Mouse (Mus musculus) lung, embryonic 14.5 days (tissue): ENCODE data around the gene Gabarap. TPM values are rescaled to one million over a fixed set of nuclear protein-coding genes. Genes with fewer than 3 reads are reported as not detected.
A peak's percentile ranks its signal among the peaks of the same experiment; 100 is the strongest.

ENCODE experiments used
- ATAC-seq: fragments of 200-750 bp; cut with Nextera tagmentation; 2 replicates; pipeline ENCODE4 v1.8.0; 2017; ENCODE audit warnings: mild to moderate bottlenecking, moderate TSS enrichment, moderate library complexity; ENCODE audit not compliant: insufficient read depth
- DNase-seq: peaks from one replicate; pipeline ENCODE4 v3.0.0-alpha.2; 2015
- H3K27ac ChIP-seq: fragments of 300-500 bp; sonication (generic); 2 replicates; pipeline ENCODE4 v1.5.1; 2014; ENCODE audit warnings: low read depth, mild to moderate bottlenecking, moderate library complexity
- H3K27me3 ChIP-seq: fragments of 300-500 bp; sonication (generic); 2 replicates; pipeline ENCODE4 v1.6.1; 2014; ENCODE audit warnings: low read length, control low read depth; ENCODE audit not compliant: insufficient read depth
- H3K36me3 ChIP-seq: fragments of 300-500 bp; sonication (generic); 2 replicates; pipeline ENCODE4 v1.6.1; 2014; ENCODE audit warnings: control low read depth; ENCODE audit not compliant: insufficient read depth
- H3K4me1 ChIP-seq: fragments of 300-500 bp; sonication (generic); 2 replicates; pipeline ENCODE4 v1.6.1; 2014; ENCODE audit warnings: antibody characterized with exemption, control low read depth; ENCODE audit not compliant: insufficient read depth
- H3K4me2 ChIP-seq: fragments of 300-500 bp; sonication (generic); 2 replicates; pipeline ENCODE4 v1.6.1; 2014; ENCODE audit warnings: mild to moderate bottlenecking
- H3K4me3 ChIP-seq: fragments of 300-500 bp; sonication (generic); 2 replicates; pipeline ENCODE4 v1.5.1; 2014; ENCODE audit warnings: low read depth, low read length
- H3K9ac ChIP-seq: fragments of 300-500 bp; sonication (generic); 2 replicates; pipeline ENCODE4 v1.6.1; 2014
- H3K9me3 ChIP-seq: fragments of 300-500 bp; sonication (generic); 2 replicates; pipeline ENCODE4 v1.6.1; 2016; ENCODE audit warnings: low read depth, low read length, control low read depth
- CTCF ChIP-seq: IDR thresholded peaks from 2 replicates; pipeline ENCODE4 v1.5.1; 2016; ENCODE audit warnings: antibody characterized with exemption, low read depth
- WGBS: fragments of 180-500 bp; shearing (Covaris S2); extraction: QIAGEN DNeasy Blood & Tissue Kit; methylation state at CpG from one replicate; pipeline ENCODE4 v1.1.7; 2014; 5-methylcytosine and 5-hydroxymethylcytosine counted together
- polyA plus RNA-seq: library from polyadenylated mRNA; unstranded; fragments of >200 nt; fragmentation: Nextera tagmentation; extraction: Ambion mirVana; gene quantifications from 2 replicates; pipeline ENCODE4 v1.2.1, GENCODE M21; 2014

Gabarap gene
- polyA plus RNA-seq, 1 experiment from 2014 or later = 444 TPM

GRCm38 (mm10) chr11:70000396-70000898, 9.5 kb downstream of the Gabarap start, which contains the start of gene Dvl2:
Gene Dvl2, plus strand, starts transcription at chr11:70000595.
- Histone ChIP-seq H3K9me3 (no peaks in the 10 kb centered on the region), H3K36me3 (peaks cover 32% of the 10 kb centered on the region), H3K4me1 (peaks cover 18% of the 10 kb centered on the region)

DNA sequence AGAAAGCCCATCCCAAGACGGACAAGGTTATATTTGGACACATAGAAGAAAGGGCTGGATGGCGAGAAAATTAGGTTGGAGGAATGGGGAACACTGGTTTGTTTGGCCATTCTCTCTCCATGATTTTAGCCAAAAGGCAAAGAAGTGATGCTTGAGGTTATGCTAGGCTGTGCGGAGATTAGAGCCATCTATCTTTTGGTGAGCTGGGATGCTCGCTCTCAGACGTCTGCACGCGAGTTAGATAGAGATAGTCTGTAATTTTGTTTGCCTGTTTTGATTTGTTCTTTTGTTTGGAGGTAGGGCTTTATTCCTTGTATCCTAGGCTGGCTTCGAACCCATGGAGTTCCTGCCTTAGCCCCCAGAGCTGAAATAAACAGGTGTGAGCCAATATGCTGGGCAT, 10.2 kb downstream of the Gabarap start:
- no peak for ATAC-seq

More at GRCm38 (mm10) chr11:70000396-70000898, 9.5 kb downstream of the Gabarap start, which contains the start of gene Dvl2:
- Histone ChIP-seq H3K27ac (peak within 1 kb of the TSS; percentile 90), H3K27me3 (no peaks in the 10 kb centered on the region), H3K4me3 (peak within 1 kb of the TSS; percentile 67), H3K9ac (peak within 1 kb of the TSS; percentile 67), H3K4me2 (peak within 1 kb of the TSS; percentile 76)
- no peak for TF ChIP-seq CTCF
- WGBS = under 1% methylated on average over 48 of the region's 48 CpGs
- DNase-seq = peak; percentile 97
- peak; percentile 55 for ATAC-seq

GRCm38 (mm10) chr11:70001865-70002264, 10.9 kb downstream of the Gabarap start:
- Histone ChIP-seq H3K36me3 (peaks cover 46% of the 10 kb centered on the region), H3K4me2 (peak overlapping the region; percentile 76), H3K27me3 (no peaks in the 10 kb centered on the region), H3K9ac (0 out of 2 replicates have a peak overlapping the region, but pooled peaks have one; percentile 67), H3K9me3 (no peaks in the 10 kb centered on the region), H3K27ac (no peak overlapping the region), H3K4me1 (peaks cover 18% of the 10 kb centered on the region), H3K4me3 (peak overlapping the region; percentile 67)
- peak; percentile 76 for DNase-seq
- peak; percentile 71 for TF ChIP-seq CTCF
- ATAC-seq = no peak

More for the DNA sequence above, 10.2 kb downstream of the Gabarap start:
- no peaks in the 10 kb centered on the region for H3K9me3 ChIP-seq
- TF ChIP-seq CTCF = no peak
- peak overlapping the region; percentile 67 for H3K4me3 ChIP-seq
- peaks cover 39% of the 10 kb centered on the region for H3K36me3 ChIP-seq
- H3K4me1 ChIP-seq = peaks cover 18% of the 10 kb centered on the region
- no peak for DNase-seq
- H3K9ac ChIP-seq = peak overlapping the region; percentile 67
- H3K4me2 ChIP-seq = peak overlapping the region; percentile 76
- H3K27me3 ChIP-seq = no peaks in the 10 kb centered on the region
- WGBS = 8% methylated on average over 8 of the region's 8 CpGs
- peak overlapping the region; percentile 90 for H3K27ac ChIP-seq

- H3K36me3 ChIP-seq = peaks cover 52% of the 10 kb centered on the region
- H3K27me3 ChIP-seq = no peaks in the 10 kb centered on the region
- no peaks in the 10 kb centered on the region for H3K9me3 ChIP-seq
- H3K4me1 ChIP-seq = peaks cover 17% of the 10 kb centered on the region
- no peak for TF ChIP-seq CTCF
- 87% methylated on average over 2 of the region's 2 CpGs for WGBS
- DNase-seq (no peak), ATAC-seq (no peak)
- peak overlapping the region; percentile 76 for H3K4me2 ChIP-seq
- no peak overlapping the region for H3K27ac ChIP-seq
- H3K9ac ChIP-seq = peak overlapping the region; percentile 13; the same call in 1 of the 2 replicates
- peak overlapping the region; percentile 67 for H3K4me3 ChIP-seq
Measured at GRCm38 (mm10) chr11:70002471-70002870, 11.5 kb downstream of the Gabarap start.

DNA sequence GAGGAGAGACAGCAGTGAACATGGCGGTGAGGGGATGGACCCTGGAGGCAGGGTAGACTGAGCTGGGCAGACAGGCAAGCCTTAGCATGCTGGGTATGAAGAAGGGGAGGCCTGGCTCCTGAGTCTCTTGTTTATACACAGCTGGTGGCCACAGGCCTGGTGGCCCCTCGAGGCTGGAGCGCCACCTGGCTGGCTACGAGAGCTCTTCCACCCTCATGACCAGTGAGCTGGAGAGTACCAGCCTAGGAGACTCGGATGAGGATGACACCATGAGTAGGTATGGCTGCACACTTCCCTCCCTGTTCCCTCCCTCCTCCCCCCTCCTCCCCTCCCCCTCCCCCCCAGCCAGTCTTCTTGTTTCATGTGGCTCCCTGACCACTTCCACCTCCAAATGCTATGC, 14.6 kb downstream of the Gabarap start:
- WGBS = 60% methylated on average over 5 of the region's 5 CpGs
- DNase-seq = peak; percentile 34
- no peaks in the 10 kb centered on the region for H3K27me3 ChIP-seq
- peaks cover 14% of the 10 kb centered on the region for H3K4me1 ChIP-seq
- H3K9me3 ChIP-seq = no peaks in the 10 kb centered on the region
- no peak overlapping the region for H3K27ac ChIP-seq
- no peak for ATAC-seq
- no peak overlapping the region for H3K9ac ChIP-seq
- H3K36me3 ChIP-seq = peaks cover 57% of the 10 kb centered on the region
- peak; percentile 54 for TF ChIP-seq CTCF
- no peak overlapping the region for H3K4me3 ChIP-seq
- H3K4me2 ChIP-seq = no peak overlapping the region

DNA sequence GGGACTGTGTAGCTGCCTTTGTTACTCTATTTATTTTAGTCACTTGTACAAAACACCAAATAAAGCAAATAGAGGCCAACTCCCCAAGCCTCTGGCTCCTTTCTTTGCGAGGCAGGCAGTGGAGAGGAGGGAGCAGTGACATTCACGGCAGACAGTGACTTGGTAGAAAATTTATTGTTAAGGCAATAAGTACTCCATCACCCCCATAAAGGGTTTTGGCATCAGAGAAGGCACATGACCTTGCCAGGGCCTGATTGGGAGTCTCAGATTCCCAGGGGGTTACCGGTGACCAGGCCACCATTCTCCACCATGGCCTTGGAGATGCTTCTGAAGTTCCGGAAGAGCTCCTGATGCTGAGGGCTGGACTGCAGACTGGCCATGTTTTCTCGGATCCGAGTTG, 19.1 kb downstream of the Gabarap start:
- Histone ChIP-seq H3K27me3 (no peaks in the 10 kb centered on the region), H3K4me1 (no peaks in the 10 kb centered on the region), H3K27ac (no peak overlapping the region), H3K4me3 (no peak overlapping the region), H3K4me2 (no peak overlapping the region), H3K36me3 (peaks cover 91% of the 10 kb centered on the region), H3K9me3 (no peaks in the 10 kb centered on the region), H3K9ac (no peak overlapping the region)
- 83% methylated on average over 6 of the region's 6 CpGs for WGBS
- ATAC-seq = no peak
- DNase-seq = no peak
- TF ChIP-seq CTCF = no peak

- DNase-seq (no peak), ATAC-seq (no peak)
- Histone ChIP-seq H3K4me3 (no peak overlapping the region), H3K27me3 (no peaks in the 10 kb centered on the region), H3K9ac (no peak overlapping the region), H3K4me1 (no peaks in the 10 kb centered on the region), H3K4me2 (no peak overlapping the region), H3K27ac (no peak overlapping the region), H3K9me3 (no peaks in the 10 kb centered on the region), H3K36me3 (peaks cover 86% of the 10 kb centered on the region)
- no peak for TF ChIP-seq CTCF
- WGBS = 79% methylated on average over 12 of the region's 12 CpGs
Measured at GRCm38 (mm10) chr11:70010548-70010947, 19.6 kb downstream of the Gabarap start.

DNA sequence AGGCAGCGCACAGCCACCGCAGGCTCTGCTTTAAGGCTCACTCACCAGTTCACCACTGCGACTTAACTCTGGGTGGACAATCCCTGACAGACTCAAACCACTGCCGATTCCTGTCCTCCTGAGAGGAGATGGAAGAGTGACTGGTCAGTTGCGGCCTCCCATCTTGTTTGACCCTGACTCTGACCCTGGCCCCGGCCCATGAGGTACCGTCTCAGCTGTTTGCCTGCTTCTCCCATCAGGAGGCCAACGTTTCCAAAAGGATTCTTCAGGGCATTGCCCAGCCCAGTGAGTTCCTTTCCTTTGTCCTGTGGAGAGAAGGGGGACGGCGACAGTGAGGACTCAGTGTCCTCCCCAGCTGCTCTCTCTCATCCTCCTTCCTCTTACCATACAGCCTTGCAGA, 20.0 kb downstream of the Gabarap start:
- 84% methylated on average over 10 of the region's 10 CpGs for WGBS
- Histone ChIP-seq H3K4me2 (no peak overlapping the region), H3K36me3 (peaks cover 82% of the 10 kb centered on the region), H3K9ac (no peak overlapping the region), H3K27me3 (no peaks in the 10 kb centered on the region), H3K27ac (no peak overlapping the region), H3K9me3 (no peaks in the 10 kb centered on the region), H3K4me1 (no peaks in the 10 kb centered on the region), H3K4me3 (no peak overlapping the region)
- no peak for DNase-seq
- TF ChIP-seq CTCF = no peak
- no peak for ATAC-seq
